Mouse (Mus musculus) liver, embryonic 13.5 days (tissue): ENCODE data around the gene Vmac. TPM values are rescaled to one million over a fixed set of nuclear protein-coding genes. Genes with fewer than 3 reads are reported as not detected.

Experiments used
- ATAC-seq: fragments of 200-750 bp; cut with Nextera tagmentation; 2 replicates; pipeline ENCODE4 v1.8.0; 2017; ENCODE audit warnings: low read depth, mild to moderate bottlenecking, moderate number of reproducible peaks, moderate library complexity
- DNase-seq: peaks from one replicate; pipeline ENCODE4 v3.0.0; 2022
- H3K27ac ChIP-seq: fragments of 300-500 bp; sonication (generic); 2 replicates; pipeline ENCODE4 v1.5.1; 2015; ENCODE audit warnings: moderate library complexity, mild to moderate bottlenecking, inconsistent platforms
- H3K27me3 ChIP-seq: fragments of 300-500 bp; sonication (generic); 2 replicates; pipeline ENCODE4 v1.6.1; 2015; ENCODE audit warnings: mild to moderate bottlenecking, inconsistent platforms
- H3K36me3 ChIP-seq: fragments of 300-500 bp; sonication (generic); 2 replicates; pipeline ENCODE4 v1.6.1; 2015; ENCODE audit warnings: mild to moderate bottlenecking, inconsistent platforms
- H3K4me1 ChIP-seq: fragments of 300-500 bp; sonication (generic); replicated peaks from 2 replicates; pipeline ENCODE4 v1.6.1; 2015; ENCODE audit warnings: inconsistent platforms
- H3K4me2 ChIP-seq: fragments of 300-500 bp; sonication (generic); 2 replicates; pipeline ENCODE4 v1.6.1; 2015; ENCODE audit warnings: inconsistent platforms, mild to moderate bottlenecking, moderate library complexity
- H3K4me3 ChIP-seq: fragments of 300-500 bp; sonication (generic); replicated peaks from 2 replicates; pipeline ENCODE4 v1.5.1; 2015; ENCODE audit warnings: mild to moderate bottlenecking, inconsistent platforms
- H3K9ac ChIP-seq: fragments of 300-500 bp; sonication (generic); 2 replicates; pipeline ENCODE4 v1.6.1; 2015; ENCODE audit warnings: mild to moderate bottlenecking, inconsistent platforms
- H3K9me3 ChIP-seq: fragments of 300-500 bp; sonication (generic); replicated peaks from 2 replicates; pipeline ENCODE4 v1.6.1; 2016; ENCODE audit warnings: inconsistent platforms
- WGBS: fragments of 180-500 bp; shearing (Covaris S2); methylation state at CpG from one replicate; pipeline ENCODE4 v1.1.7; 2015; ENCODE audit not compliant: insufficient replicate concordance; 5-methylcytosine and 5-hydroxymethylcytosine counted together
- polyA plus RNA-seq: library from polyadenylated mRNA; unstranded; fragments of >200 nt; fragmentation: Nextera tagmentation; extraction: Ambion mirVana; gene quantifications from 2 replicates; pipeline ENCODE4 v1.2.1, GENCODE M21; 2015

Vmac gene
- 2.6 and 3.2 TPM in 2 replicates for polyA plus RNA-seq

DNA sequence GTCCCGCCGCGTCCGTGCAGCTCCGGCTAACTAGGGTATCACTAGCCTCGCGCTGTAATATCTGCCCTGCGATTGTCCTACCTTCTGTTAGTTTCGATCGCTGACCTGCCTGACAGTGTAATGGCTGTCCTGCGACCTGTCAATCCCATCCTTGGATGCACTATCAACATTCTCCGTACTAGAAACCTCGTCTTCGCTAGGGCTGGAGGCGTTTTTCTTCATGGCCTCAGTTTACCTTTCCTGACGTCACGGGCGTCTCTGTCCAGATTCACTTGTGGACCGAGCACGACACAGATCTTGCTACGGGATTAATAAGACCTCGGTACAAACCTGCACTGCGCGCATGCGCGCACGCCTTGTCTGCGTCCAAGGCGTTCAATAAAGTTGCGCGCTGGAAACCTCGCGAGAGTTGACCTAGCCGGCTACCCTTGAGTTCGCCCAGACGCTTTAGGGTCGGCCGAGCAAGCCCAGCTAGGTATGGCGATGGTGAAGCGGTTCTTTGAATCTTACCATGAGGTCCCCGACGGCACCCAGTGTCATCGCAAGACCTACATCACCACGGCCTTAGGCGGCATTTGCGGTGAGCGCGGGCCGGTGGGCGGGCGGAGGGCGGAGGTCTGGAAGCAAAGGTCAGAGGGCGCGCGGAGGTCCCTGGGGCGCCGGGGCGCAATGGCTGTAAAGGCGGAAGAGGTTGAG lies at the start of gene Vmac, which contains the start of gene Ndufa11:
TSS of gene Vmac (minus strand) at position 660 of the 696 bp plus-strand sequence.
TSS of gene Ndufa11 (plus strand) at position 405 of the 696 bp plus-strand sequence.
- H3K9ac ChIP-seq: peak within 1 kb of the TSS; percentile 89
- H3K4me2 ChIP-seq: peak within 1 kb of the TSS; percentile 96
- under 1% methylated on average over 59 of the region's 59 CpGs for WGBS
- no peaks in the 10 kb centered on the region for H3K9me3 ChIP-seq
- peak; percentile 74 for ATAC-seq
- peak within 1 kb of the TSS; percentile 87 for H3K4me3 ChIP-seq
- H3K4me1 ChIP-seq: peaks cover 40% of the 10 kb centered on the region
- H3K27me3 ChIP-seq: no peaks in the 10 kb centered on the region
- peak within 1 kb of the TSS; percentile 85 for H3K27ac ChIP-seq
- peaks cover 22% of the 10 kb centered on the region for H3K36me3 ChIP-seq
- peak; percentile 89 for DNase-seq

DNA sequence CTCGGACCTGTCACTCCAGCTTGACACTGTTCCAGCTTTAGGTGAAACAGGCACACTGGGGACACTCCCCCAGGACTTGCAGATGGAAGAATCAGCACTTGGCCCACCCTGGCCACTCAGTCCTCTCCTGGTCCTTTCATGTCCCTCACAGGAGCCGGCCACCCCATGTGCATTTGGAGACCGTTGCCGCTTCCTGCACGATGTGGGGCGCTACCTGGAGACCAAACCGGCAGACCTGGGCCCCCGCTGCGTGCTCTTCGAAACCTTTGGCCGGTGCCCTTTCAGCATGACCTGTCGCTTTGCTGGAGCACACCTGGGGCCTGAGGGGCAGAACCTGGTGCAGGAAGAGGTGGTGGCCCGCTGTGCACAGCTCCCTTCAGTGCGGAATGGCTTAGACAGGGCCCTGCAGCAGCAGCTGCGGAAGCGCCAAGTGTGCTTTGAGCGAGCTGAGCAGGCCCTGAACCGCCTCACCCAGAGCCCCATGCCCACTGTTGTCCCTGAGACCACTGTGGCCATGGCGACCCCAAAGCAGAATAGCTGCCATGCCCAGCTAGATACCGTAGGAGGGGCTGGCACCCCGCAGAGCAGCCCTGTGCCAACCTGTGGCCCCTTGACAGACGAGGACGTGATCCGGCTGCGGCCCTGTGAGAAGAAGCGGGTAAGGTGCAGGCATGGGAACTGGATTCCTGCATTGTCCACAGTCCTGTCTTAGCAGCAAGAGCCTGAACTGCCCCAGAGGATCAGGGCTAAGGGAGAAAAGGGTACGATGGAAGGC lies 49.0 kb upstream of the Vmac start:
- Histone ChIP-seq H3K27me3 (no peaks in the 10 kb centered on the region), H3K4me1 (peaks cover 31% of the 10 kb centered on the region), H3K9ac (no peak overlapping the region), H3K36me3 (peaks cover 54% of the 10 kb centered on the region), H3K9me3 (no peaks in the 10 kb centered on the region), H3K4me3 (no peak overlapping the region), H3K27ac (no peak overlapping the region), H3K4me2 (no peak overlapping the region)
- no peak for DNase-seq
- WGBS: 92% methylated on average over 27 of the region's 27 CpGs
- ATAC-seq: no peak

DNA sequence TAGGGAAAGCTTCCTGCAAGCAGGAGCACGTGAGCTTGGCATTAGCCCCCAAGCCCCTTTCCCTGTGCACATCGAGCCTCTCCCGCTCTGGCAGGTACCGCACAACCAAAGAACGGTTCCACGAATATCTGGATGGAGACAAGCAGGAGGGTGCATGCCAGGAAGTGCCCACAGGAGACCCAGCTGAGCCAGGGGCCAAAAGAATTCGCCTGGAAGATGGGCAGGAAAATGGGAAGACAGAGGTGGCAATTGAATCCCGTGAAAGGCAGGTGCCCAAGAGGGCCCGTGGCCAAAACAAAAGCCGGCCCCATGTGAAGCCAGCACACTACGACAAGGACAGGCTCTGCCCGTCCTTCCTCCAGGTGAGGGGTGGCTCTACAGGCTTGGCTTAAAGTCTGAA lies 47.6 kb upstream of the Vmac start:
- H3K4me2 ChIP-seq: peak overlapping the region; percentile 85
- H3K36me3 ChIP-seq: peaks cover 42% of the 10 kb centered on the region
- H3K4me1 ChIP-seq: peaks cover 44% of the 10 kb centered on the region
- H3K9me3 ChIP-seq: no peaks in the 10 kb centered on the region
- H3K27ac ChIP-seq: peak overlapping the region; percentile 96
- H3K9ac ChIP-seq: peak overlapping the region; percentile 87
- peak overlapping the region; percentile 78 for H3K4me3 ChIP-seq
- peaks cover under 1% of the 10 kb centered on the region; the same call in 1 of the 2 replicates for H3K27me3 ChIP-seq
- no peak for DNase-seq
- WGBS: 41% methylated on average over 12 of the region's 12 CpGs
- no peak for ATAC-seq

DNA sequence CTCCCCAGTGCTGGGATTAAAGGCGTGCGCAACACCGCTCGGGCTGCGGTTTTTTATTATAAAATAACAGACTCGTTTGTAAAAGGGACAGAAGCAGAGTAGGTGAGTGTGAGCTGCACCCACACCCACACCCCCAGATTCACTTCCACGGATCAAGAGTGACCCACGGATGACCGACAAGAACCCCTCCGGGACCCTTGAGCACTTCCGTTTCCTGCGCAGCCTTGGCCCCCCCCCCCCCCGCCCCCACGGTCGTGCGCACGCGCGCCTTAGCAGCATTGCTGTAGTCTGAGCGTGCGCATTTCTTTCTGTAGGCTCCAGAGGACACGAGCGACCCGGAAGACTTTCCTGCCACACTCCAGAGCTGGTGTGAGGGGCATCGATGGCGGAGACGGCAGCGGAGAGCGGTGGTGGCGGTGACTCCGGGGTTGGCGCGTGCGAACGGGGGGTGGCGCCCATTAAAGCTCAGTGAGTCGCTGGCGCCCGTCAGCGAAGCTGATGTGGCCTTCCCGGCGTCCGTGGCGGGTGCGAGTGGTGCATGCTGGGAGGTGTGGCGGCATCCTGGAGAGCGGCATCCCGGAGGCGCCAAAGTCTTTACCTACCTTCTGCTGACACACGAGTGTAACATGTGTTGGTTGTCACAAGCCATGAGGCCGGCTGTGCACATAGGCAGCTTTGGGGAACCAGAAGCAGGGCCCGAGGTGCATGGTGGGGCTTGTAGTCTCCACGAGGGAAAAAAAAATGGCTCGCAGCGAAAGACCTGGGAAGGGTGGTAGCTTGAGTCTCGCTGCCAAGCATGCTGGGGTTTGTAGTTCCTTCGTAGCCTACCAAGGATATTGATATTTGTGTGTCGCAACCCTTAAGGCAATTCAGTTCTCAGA lies 46.9 kb upstream of the Vmac start, which contains the start of gene Dus3l:
TSS of gene Dus3l (plus strand) at position 284 of the 881 bp plus-strand sequence.
- ATAC-seq: peak; percentile 67
- WGBS: under 1% methylated on average over 55 of the region's 58 CpGs

DNA sequence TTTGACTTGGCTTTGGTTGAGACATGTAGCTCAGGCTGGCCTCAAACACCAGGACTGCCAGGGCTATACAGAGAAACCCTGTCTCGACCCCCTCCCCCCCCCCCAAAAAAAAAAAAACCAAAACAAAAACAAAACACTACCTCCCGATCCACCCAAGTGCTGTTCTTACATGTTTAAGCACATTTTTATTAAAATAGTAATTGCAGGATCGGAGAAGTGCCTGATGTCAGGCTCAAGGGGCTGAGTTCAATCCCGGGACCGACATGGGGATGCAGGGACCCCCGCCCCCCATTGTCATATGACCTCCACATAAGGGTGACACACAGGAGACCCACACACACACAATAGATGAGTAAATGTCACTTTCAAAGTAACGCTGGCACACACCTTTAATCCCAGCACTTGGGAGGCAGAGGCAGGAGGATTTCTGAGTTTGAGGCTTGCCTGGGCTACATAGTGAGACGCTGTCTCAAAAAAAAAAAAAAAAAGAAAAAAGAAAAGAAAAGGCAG lies 46.0 kb upstream of the Vmac start:
- Histone ChIP-seq H3K36me3 (peaks cover 26% of the 10 kb centered on the region), H3K9me3 (no peaks in the 10 kb centered on the region), H3K27ac (peak overlapping the region; percentile 96), H3K4me1 (peaks cover 59% of the 10 kb centered on the region), H3K27me3 (peaks cover 8% of the 10 kb centered on the region), H3K4me2 (peak overlapping the region; percentile 85), H3K4me3 (peak overlapping the region; percentile 78), H3K9ac (peak overlapping the region; percentile 87)
- DNase-seq (no peak), ATAC-seq (no peak)
- 53% methylated on average over 8 of the region's 8 CpGs for WGBS

More for the DNA sequence above, 46.9 kb upstream of the Vmac start, which contains the start of gene Dus3l:
- Histone ChIP-seq H3K4me1 (peaks cover 51% of the 10 kb centered on the region), H3K27ac (peak within 1 kb of the TSS; percentile 96), H3K9ac (peak within 1 kb of the TSS; percentile 87), H3K9me3 (no peaks in the 10 kb centered on the region), H3K4me3 (peak within 1 kb of the TSS; percentile 78), H3K36me3 (peaks cover 35% of the 10 kb centered on the region), H3K27me3 (peaks cover 5% of the 10 kb centered on the region; the same call in 1 of the 2 replicates), H3K4me2 (peak within 1 kb of the TSS; percentile 85)
- DNase-seq: peak; percentile 85

DNA sequence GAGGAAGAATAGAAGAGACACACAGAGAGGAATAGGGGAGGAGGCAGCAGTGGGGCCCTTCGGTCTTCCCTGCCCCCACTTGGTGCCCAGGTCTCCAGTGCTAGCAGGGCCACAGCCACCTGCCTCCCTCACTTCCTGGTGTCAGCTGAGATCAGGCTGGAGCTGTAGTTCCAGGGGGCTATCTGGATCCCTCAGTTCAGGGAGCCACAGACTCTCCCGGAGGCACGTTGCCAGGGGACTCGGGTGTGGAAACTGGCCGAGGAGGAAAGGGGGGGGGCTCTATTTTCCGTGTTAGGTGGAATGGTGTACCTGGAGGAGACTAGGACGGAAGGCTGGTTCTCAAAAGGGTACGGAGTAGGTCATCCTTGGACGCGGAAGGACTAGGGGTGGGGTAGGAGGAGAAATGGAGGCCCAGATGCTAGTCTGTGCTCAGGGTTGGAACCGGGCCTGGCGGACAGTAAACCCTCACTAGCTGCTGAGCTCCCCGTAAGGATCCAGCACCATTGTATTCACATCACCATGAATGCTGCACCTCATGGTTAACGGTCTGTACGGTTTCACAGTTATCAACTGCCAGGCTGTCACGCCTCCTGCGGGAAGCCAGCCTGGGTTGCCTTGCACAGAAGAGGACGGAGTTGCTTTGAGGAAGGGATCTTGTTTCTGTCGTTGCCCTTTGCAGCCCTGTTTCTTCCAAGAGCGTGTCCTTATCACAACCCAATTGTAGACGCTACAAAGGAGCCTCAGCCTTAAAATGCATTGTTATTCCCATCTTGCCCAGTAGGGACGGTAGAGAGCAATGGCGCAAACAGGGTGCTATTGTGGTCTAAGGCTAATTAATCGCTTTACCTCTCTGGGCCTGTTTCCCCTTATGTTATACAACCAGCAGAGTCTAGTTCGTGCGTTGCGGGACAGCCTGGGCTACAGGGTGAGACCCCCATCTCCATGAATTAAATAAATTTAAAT lies 45.2 kb upstream of the Vmac start:
- no peaks in the 10 kb centered on the region for H3K9me3 ChIP-seq
- peak overlapping the region; percentile 96 for H3K27ac ChIP-seq
- H3K36me3 ChIP-seq: peaks cover 18% of the 10 kb centered on the region
- H3K9ac ChIP-seq: peak overlapping the region; percentile 78
- WGBS: 19% methylated on average over 27 of the region's 27 CpGs
- DNase-seq (peak; percentile 81), ATAC-seq (peak; percentile 8; the same call in 1 of the 2 replicates)
- peak overlapping the region; percentile 62 for H3K4me3 ChIP-seq
- peak overlapping the region; percentile 85 for H3K4me2 ChIP-seq
- peaks cover 8% of the 10 kb centered on the region for H3K27me3 ChIP-seq
- H3K4me1 ChIP-seq: peaks cover 66% of the 10 kb centered on the region

DNA sequence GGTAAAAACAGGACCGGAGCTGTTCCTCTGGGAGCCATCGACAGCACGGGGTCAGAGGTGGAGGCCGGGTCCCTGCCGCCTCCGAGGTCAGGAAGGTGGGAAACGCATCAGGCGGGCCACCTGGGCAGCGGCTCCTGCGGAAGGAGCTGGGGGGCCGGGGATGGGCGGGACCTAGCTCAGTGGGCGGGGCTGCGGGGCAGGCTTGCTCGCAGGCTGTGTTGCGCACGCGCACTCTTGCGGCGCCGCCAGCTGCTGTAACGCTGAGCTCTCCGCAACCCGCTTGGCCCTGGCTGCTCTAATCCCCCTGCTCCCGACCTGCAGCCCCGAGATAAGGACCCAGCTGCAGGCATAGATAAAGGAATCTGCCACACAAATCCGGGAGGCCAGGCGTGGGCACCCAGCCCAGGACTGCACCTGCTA lies 44.2 kb upstream of the Vmac start:
- WGBS: under 1% methylated on average over 27 of the region's 28 CpGs
- Histone ChIP-seq H3K4me2 (peak overlapping the region; percentile 85), H3K9ac (peak overlapping the region; percentile 78), H3K4me1 (peaks cover 77% of the 10 kb centered on the region), H3K27me3 (peaks cover 11% of the 10 kb centered on the region), H3K36me3 (peaks cover 8% of the 10 kb centered on the region), H3K27ac (peak overlapping the region; percentile 96), H3K4me3 (peak overlapping the region; percentile 62), H3K9me3 (no peaks in the 10 kb centered on the region)
- ATAC-seq (peak; percentile 70), DNase-seq (peak; percentile 95)

DNA sequence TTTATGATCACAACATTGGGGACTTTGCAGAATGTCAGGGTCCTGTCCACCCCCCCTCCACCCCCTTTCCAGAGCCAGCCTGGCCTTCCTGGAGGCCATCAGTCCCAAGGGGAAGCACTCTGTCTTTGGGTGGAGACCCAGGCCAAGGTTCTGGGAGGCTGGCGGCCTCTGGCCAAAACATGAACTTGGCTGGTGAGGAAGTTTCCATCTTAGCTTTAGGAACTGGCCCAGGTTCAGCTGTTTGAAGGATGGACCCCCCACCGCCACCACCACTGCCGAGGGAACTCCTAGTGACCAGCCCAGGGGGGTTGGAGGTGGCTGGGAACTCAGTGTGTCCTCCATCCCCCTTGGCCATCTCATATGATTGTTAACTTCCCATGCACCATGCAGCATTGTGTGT lies 43.3 kb upstream of the Vmac start:
- WGBS: 59% methylated on average over 3 of the region's 3 CpGs
- Histone ChIP-seq H3K9me3 (no peaks in the 10 kb centered on the region), H3K27ac (peak overlapping the region; percentile 2; the same call in 1 of the 2 replicates), H3K4me3 (0 out of 2 replicates have a peak overlapping the region, but pooled peaks have one; percentile 62), H3K9ac (peak overlapping the region; percentile 78; the same call in 1 of the 2 replicates), H3K36me3 (no peaks in the 10 kb centered on the region), H3K4me2 (peak overlapping the region; percentile 85), H3K27me3 (peaks cover 21% of the 10 kb centered on the region), H3K4me1 (peaks cover 81% of the 10 kb centered on the region)
- DNase-seq (no peak), ATAC-seq (no peak)

DNA sequence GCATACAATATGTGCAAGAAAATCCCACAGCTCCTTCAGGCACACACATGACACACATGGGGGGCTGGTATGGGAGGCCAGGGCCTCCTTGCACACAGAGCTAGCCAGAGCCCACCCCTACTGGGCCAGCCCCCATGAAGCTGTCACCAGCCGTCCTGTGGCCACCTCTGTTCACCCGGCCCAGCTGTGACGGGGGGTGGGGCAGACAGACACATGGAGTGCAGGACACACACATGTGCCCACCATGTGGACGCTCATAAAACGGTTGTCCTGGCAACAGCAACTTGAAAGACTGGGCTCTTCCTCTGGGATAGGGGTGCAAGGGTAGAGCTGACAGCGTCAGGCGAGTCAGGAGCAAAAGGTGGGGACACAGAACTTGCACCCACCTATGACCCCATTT lies 41.4 kb upstream of the Vmac start:
- no peak for ATAC-seq
- H3K4me1 ChIP-seq: peaks cover 82% of the 10 kb centered on the region

More for the DNA sequence above, 41.4 kb upstream of the Vmac start:
- Histone ChIP-seq H3K27me3 (peaks cover 39% of the 10 kb centered on the region), H3K9me3 (no peaks in the 10 kb centered on the region), H3K36me3 (no peaks in the 10 kb centered on the region), H3K27ac (no peak overlapping the region), H3K4me3 (no peak overlapping the region), H3K9ac (no peak overlapping the region), H3K4me2 (no peak overlapping the region)
- no peak for DNase-seq
- 68% methylated on average over 7 of the region's 7 CpGs for WGBS
